Mouse (Mus musculus) lung, postnatal 0 days (tissue): Measurements from ENCODE around the gene Dab2ip.

Source experiments
- CTCF ChIP-seq: IDR thresholded peaks from 2 replicates; pipeline ENCODE4 v1.5.1; 2016; ENCODE audit warnings: antibody characterized with exemption, mild to moderate bottlenecking
- EP300 ChIP-seq: IDR thresholded peaks from 2 replicates; pipeline ENCODE4 v1.6.1; 2016; ENCODE audit warnings: antibody characterized with exemption, mild to moderate bottlenecking, control low read depth

DNA sequence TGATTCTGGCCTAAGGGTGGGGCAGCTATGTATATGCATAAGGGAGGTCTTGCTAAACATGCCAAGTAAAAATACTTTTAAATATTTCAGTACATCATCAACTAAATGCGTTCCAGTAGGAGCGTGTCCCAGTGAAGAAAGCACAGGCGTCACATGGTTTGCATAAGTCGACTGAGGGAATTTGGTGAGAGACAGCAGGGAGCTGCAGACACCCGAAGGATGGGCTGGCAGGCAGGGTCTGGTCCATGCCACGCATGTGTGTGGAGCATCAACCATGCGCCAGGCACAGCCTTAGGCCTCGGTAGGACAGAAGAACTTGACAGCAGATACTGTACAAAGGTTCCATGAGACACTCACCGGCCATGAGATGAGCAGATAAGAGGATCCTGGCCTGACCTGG is 218.9 kb downstream of the Dab2ip start:
- TF ChIP-seq CTCF (no peak), EP300 (no peak)
